Mouse (Mus musculus): ENCODE measurements around the gene Lamc1. TPM values are rescaled to one million over a fixed set of nuclear protein-coding genes. Genes with fewer than 3 reads are reported as not detected.

Gene Lamc1
- polyA plus RNA-seq (2012) = 1.5 and 1.7 TPM in 2 replicates

DNA sequence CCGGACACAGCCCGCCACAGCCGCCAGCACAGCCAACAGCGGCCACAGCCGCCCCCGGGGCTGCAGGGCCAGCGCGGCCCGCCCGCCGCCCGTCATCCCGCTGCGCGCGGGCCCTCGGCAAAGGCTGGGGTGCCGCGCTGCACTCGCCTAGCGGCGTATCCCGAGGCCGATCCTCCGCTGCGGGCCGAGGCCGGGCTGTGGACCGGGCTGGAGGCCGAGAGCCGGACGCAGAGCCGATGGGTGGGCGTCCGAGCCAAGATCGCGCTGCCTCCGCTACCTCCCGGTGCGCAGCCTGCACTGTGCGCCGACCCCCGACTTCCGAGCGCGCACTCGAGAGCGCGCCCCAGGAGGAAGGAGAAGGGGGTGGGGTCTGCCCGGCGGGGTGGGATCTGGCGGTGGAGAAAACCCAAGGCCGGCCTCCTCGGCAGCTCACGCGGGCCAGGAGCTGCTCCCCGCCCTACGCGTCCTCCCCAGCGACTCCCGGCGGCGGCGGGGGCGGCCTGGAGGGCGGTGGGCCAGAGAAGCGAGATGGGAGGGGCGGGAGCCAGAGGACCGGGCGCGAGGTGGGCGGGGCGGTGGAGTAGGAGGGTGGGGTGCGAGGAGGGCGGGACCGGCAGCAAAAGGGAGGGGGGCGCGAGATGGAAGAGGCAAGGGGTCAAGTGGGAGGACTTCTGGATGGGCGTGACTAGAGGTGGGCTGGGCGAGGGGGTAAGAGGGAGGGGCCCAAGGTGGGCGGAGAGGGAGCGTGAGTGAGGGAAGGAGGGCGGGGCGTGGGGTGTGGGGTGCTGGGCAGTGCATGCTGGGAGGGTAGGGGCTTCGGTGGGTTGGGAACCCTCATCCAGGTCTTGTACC, at the start of gene Lamc1:
Gene Lamc1 (minus strand): TSS at position 343 of the 852 bp plus-strand sequence.

DNA sequence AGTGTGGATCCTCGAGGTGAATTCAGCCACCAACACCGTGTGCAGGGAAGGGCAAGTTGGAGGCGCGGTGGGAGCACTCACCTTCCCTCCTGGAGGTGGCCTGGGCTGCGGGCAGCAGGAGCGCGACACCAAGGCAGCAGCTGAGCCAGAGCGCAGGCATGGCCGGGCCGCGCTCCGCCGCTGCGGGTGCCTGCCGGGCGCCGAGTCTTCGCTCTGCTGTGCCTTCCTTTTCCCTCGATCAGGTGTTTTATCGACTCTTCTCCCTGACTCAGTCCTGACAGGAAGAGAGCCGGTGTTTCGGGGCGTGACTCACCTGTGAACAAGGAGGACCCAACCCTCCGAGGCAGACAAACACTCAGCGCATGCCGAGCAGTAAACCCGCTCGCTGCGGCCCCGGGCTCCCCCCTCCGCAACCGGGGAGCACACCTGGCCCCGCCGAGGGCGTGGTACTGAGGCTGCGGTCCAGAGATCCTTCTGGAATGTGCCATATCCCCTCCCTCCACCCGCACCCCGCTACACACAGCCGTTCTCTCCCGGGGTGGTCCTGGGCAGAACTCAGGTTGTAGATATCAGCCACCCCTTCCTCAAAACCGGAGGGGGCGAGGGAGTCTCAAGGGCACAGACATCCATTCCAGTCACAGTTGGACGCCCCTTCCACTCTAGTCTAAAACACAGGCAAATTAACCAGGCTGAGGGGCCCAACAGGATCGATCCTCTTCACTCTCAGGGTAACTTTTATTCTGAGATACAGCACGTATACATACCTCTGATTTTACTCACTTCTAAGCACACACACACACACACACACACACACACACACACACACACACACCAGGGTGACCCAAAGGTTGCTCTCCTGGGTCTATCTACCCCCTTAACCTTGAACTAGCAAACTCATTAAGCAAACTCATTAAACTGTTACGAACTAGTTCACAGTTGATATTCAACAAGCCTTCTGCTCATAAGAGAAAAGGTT, 146.5 kb downstream of the Lamc1 start, which contains the start of gene Lamc2:
Gene Lamc2 (minus strand): TSS at position 620 of the 976 bp plus-strand sequence.

Other genes starting within 250 kb of the Lamc1 start
- 0.01 TPM in 1 of 2 replicates, not detected in the other for gene Lamc2, start 146.3 kb downstream of the Lamc1 start, polyA plus RNA-seq (2012)
- gene Shcbp1l, start 92.4 kb upstream of the Lamc1 start, polyA plus RNA-seq (2012) = 0.51 and 0.96 TPM in 2 replicates
- 23.9 and 48.3 TPM in 2 replicates for gene Dhx9, start 154.9 kb upstream of the Lamc1 start, polyA plus RNA-seq (2012)
- gene Npl, start 217.3 kb upstream of the Lamc1 start, polyA plus RNA-seq (2012) = 2.5 and 2.7 TPM in 2 replicates